Mouse (Mus musculus) liver, embryonic 14.5 days (tissue): Measurements from ENCODE around the gene Krtap27-1. TPM values are rescaled to one million over a fixed set of nuclear protein-coding genes. Genes with fewer than 3 reads are reported as not detected.

Experiments used
- ATAC-seq: fragments of 200-750 bp; cut with Nextera tagmentation; 2 replicates; pipeline ENCODE4 v1.8.0; 2017; ENCODE audit warnings: moderate number of reproducible peaks, mild to moderate bottlenecking, moderate library complexity; ENCODE audit not compliant: insufficient read depth
- DNase-seq, 3 experiments: peaks; one replicate each; pipeline ENCODE4 v3.0.0-alpha.2; 2012 to 2013; ENCODE audit warnings: low read depth in 3 of 3, low spot score in 3 of 3
- H3K27ac ChIP-seq: fragments of 300-500 bp; sonication (generic); 2 replicates; pipeline ENCODE4 v1.5.1; 2014; ENCODE audit warnings: moderate library complexity, mild to moderate bottlenecking, control low read depth, inconsistent platforms
- H3K27me3 ChIP-seq: fragments of 300-500 bp; sonication (generic); 2 replicates; pipeline ENCODE4 v1.6.1; 2014; ENCODE audit warnings: mild to moderate bottlenecking, low read length, moderate library complexity; ENCODE audit not compliant: control insufficient read depth, insufficient read depth
- H3K36me3 ChIP-seq: fragments of 300-500 bp; sonication (generic); replicated peaks from 2 replicates; pipeline ENCODE4 v1.6.1; 2014; ENCODE audit warnings: low read depth; ENCODE audit not compliant: control insufficient read depth, insufficient read depth
- H3K4me1 ChIP-seq, 2 experiments: fragments of 200-500 bp in 1 of 2; fragments of 300-500 bp in 1 of 2; sonication (generic) in 1 of 2; replicated peaks; 2 replicates each; pipeline ENCODE4 v1.6.1; 2012 to 2014; ENCODE audit warnings: antibody characterized with exemption in 1 of 2, inconsistent platforms in 1 of 2, low read length in 1 of 2; ENCODE audit not compliant: control insufficient read depth in 2 of 2, insufficient read depth in 2 of 2
- H3K4me2 ChIP-seq: fragments of 300-500 bp; sonication (generic); 2 replicates; pipeline ENCODE4 v1.6.1; 2014; ENCODE audit warnings: low read depth, mild to moderate bottlenecking, control low read depth, moderate library complexity
- H3K4me3 ChIP-seq, 2 experiments: fragments of 200-500 bp in 1 of 2; fragments of 300-500 bp in 1 of 2; sonication (generic) in 1 of 2; 2 replicates each; pipeline ENCODE4 v1.5.1; 2012 to 2014; ENCODE audit warnings: low read depth in 2 of 2, low read length in 2 of 2, mild to moderate bottlenecking in 2 of 2, control low read depth in 1 of 2, inconsistent platforms in 1 of 2, moderate library complexity in 1 of 2; ENCODE audit not compliant: insufficient read depth in 1 of 2
- H3K9ac ChIP-seq: fragments of 300-500 bp; sonication (generic); replicated peaks from 2 replicates; pipeline ENCODE4 v1.6.1; 2014; ENCODE audit warnings: mild to moderate bottlenecking, control low read depth, moderate library complexity
- H3K9me3 ChIP-seq: fragments of 300-500 bp; sonication (generic); 2 replicates; pipeline ENCODE4 v1.6.1; 2016; ENCODE audit warnings: low read length, mixed read lengths; ENCODE audit not compliant: control insufficient read depth
- CTCF ChIP-seq: IDR thresholded peaks from 2 replicates; pipeline ENCODE4 v1.5.1; 2016; ENCODE audit warnings: antibody characterized with exemption, low read depth, control low read depth
- EP300 ChIP-seq: IDR thresholded peaks from 2 replicates; pipeline ENCODE4 v1.6.1; 2016; ENCODE audit warnings: antibody characterized with exemption, low read depth
- WGBS: fragments of 180-500 bp; shearing (Covaris S2); extraction: QIAGEN DNeasy Blood & Tissue Kit; methylation state at CpG from one replicate; pipeline ENCODE4 v1.1.7; 2014; ENCODE audit not compliant: insufficient replicate concordance; 5-methylcytosine and 5-hydroxymethylcytosine counted together
- polyA plus RNA-seq, 2 experiments: library from polyadenylated mRNA; depleted of rRNA in 1 of 2; stranded (reverse) in 1 of 2; unstranded in 1 of 2; fragments of >200 nt; fragmentation: Nextera tagmentation in 1 of 2; extraction: Ambion mirVana in 1 of 2; gene quantifications; 2 replicates each; pipeline versions ENCODE4 v1.2.1 to v1.2.3; 2012 to 2014

The Krtap27-1 gene
- polyA plus RNA-seq, 2 experiments, result not detected

- H3K27me3 ChIP-seq, result no peaks in the 10 kb centered on the region
- 63% methylated on average over 10 of the region's 10 CpGs for WGBS
- H3K4me3 ChIP-seq, result no peak within 1 kb of the TSS
- DNase-seq (no peak), ATAC-seq (no peak)
- no peak for TF ChIP-seq CTCF
- no peak for TF ChIP-seq EP300
- H3K36me3 ChIP-seq, result no peaks in the 10 kb centered on the region
- no peak within 1 kb of the TSS for H3K9ac ChIP-seq
- H3K4me1 ChIP-seq, result no peaks in the 10 kb centered on the region
- H3K4me2 ChIP-seq, result no peak within 1 kb of the TSS
- H3K9me3 ChIP-seq, result no peaks in the 10 kb centered on the region
- no peak within 1 kb of the TSS for H3K27ac ChIP-seq
Observed at GRCm38 (mm10) chr16:88707496-88708012, 36.1 kb upstream of the Krtap27-1 start, which contains the start of gene 2310061N02Rik. Gene 2310061N02Rik (minus strand): TSS chr16:88707962.

DNA sequence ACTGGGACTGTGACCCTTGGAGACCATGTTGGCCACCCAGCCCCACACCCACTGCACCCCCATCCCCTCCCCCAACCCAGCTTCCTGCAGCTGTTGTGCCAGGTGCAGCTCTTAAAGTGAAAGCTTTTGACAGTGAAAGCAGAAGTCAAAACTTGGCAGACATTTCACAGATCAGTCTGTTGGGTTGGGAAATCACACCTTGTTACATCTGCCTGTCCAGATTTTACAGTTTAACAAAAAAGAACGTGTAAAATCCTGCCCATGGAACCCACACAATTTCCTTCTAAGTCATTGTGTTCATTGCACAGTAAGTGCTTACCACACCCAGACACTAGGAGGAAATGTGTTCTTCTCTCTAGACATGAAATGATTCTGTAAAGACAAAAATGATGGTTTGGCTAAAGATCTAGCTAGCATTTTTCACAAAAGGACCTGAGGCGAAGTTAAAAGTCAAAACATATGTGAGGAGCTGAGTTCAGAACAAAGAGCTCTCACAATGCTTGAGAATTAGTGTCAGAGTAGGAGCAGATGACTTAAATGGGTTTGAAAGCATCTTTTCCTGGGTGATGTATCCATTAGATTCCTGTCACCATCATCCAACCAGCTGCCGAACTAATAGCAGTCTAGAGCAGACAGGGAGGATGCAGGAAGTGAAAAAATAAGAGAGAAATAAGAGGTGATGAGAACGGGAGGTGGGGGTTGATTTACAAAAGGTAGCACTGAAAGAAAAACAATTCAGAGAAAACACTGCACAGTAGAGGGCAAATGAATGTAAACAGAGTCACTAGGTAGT, 29.8 kb upstream of the Krtap27-1 start:
- no peak for TF ChIP-seq EP300
- TF ChIP-seq CTCF, result no peak
- Histone ChIP-seq H3K4me1 (no peaks in the 10 kb centered on the region), H3K27ac (no peak overlapping the region), H3K9ac (no peak overlapping the region), H3K9me3 (no peaks in the 10 kb centered on the region), H3K4me3 (no peak overlapping the region), H3K4me2 (no peak overlapping the region), H3K27me3 (no peaks in the 10 kb centered on the region), H3K36me3 (no peaks in the 10 kb centered on the region)
- DNase-seq (no peak), ATAC-seq (no peak)
- 36% methylated on average over 4 of the region's 4 CpGs for WGBS

DNA sequence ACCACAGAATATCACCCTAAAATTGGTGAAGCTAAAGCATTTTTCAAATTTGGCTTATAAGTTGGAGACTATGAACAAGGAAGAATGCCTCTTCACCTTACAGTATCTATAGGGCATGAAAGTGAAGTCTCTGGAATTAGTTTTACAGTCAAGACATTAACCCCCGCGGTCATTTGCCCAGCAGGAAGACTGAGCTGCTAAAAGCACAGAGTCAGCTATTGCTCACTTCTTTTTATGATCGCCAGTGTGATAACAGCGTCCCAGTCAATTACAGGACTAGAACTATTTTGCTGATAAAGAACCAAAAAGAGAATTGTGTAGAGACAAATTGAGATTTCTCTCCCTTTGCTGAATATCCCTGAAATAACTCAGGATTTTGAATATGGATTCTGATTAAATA, 24.8 kb upstream of the Krtap27-1 start:
- Histone ChIP-seq H3K27me3 (no peaks in the 10 kb centered on the region), H3K9ac (no peak overlapping the region), H3K9me3 (no peaks in the 10 kb centered on the region), H3K4me2 (no peak overlapping the region), H3K4me1 (no peaks in the 10 kb centered on the region), H3K36me3 (no peaks in the 10 kb centered on the region), H3K4me3 (no peak overlapping the region), H3K27ac (no peak overlapping the region)
- no peak for ATAC-seq
- no peak for DNase-seq
- no peak for TF ChIP-seq EP300
- TF ChIP-seq CTCF, result no peak
- 52% methylated on average over 4 of the region's 4 CpGs for WGBS

- 56% methylated on average over 2 of the region's 2 CpGs for WGBS
- ATAC-seq (no peak), DNase-seq (no peak)
- Histone ChIP-seq H3K27me3 (no peaks in the 10 kb centered on the region), H3K27ac (no peak overlapping the region), H3K9ac (no peak overlapping the region), H3K4me1 (no peaks in the 10 kb centered on the region), H3K36me3 (no peaks in the 10 kb centered on the region), H3K9me3 (no peaks in the 10 kb centered on the region), H3K4me3 (no peak overlapping the region), H3K4me2 (no peak overlapping the region)
- TF ChIP-seq CTCF, result no peak
- no peak for TF ChIP-seq EP300
Observed at GRCm38 (mm10) chr16:88681282-88681681, 9.8 kb upstream of the Krtap27-1 start.

DNA sequence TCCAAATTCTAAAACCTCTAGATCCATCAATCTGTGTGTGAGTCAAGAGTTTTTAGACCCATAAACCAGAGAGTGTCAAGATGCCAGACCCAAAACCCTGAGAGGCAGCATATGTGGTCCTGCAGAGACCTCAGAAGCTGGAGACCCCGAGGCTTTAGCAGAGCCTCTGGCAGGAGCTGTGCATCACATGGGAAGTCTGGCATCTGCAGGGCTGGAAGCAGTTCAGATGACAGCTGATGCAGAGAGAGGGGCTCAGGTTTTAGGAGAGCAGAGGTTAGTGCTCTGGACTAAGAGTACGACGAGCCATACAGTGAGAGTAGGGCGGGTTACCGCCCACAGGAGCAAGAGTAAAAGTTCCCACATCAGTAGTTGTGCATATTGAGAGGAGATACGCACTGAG, 7.6 kb upstream of the Krtap27-1 start:
- no peak overlapping the region for H3K4me3 ChIP-seq
- no peak overlapping the region for H3K9ac ChIP-seq
- no peaks in the 10 kb centered on the region for H3K27me3 ChIP-seq
- no peak for ATAC-seq
- no peak overlapping the region for H3K27ac ChIP-seq
- H3K4me2 ChIP-seq, result no peak overlapping the region
- H3K4me1 ChIP-seq, result no peaks in the 10 kb centered on the region
- no peak for TF ChIP-seq EP300
- TF ChIP-seq CTCF, result no peak
- 64% methylated on average over 6 of the region's 6 CpGs for WGBS
- DNase-seq, result no peak
- H3K9me3 ChIP-seq, result no peaks in the 10 kb centered on the region
- H3K36me3 ChIP-seq, result no peaks in the 10 kb centered on the region
